Mouse (Mus musculus): ENCODE measurements at regions not wholly inside any gene's neighbourhood (a gene's known extent, or its start where the extent isn't known, plus 50 kb on each side); places are given as distances from the start of the nearest gene placed in this dataset.

GRCm38 (mm10) chr5:39857192-39857591 lies 101.9 kb upstream of the Hs3st1 start:
- no peaks in the 10 kb centered on the region for H3K36me3 ChIP-seq (ENCODE audit: control insufficient read depth, insufficient read depth, low read length)
- H3K4me2 ChIP-seq (replicated peaks; ENCODE audit: low read depth, low read length) = no peak overlapping the region
- no peaks in the 10 kb centered on the region for H3K4me1 ChIP-seq (ENCODE audit: control insufficient read depth, insufficient read depth, low read length)
- H3K27me3 ChIP-seq (ENCODE audit: control insufficient read depth, insufficient read depth, low read length) = no peaks in the 10 kb centered on the region
- WGBS = 79% methylated on average over 2 of the region's 2 CpGs
- H3K9me3 ChIP-seq (ENCODE audit: control insufficient read depth, low read length) = no peaks in the 10 kb centered on the region
- no peak overlapping the region for H3K9ac ChIP-seq (ENCODE audit: low read depth, low read length)
- no peak overlapping the region for H3K4me3 ChIP-seq (ENCODE audit: low read length)
- H3K27ac ChIP-seq (ENCODE audit: low read depth, low read length) = no peak overlapping the region
- ATAC-seq (ENCODE audit: low FRiP score, low TSS enrichment) = no peak

GRCm38 (mm10) chr5:39856616-39857156 lies 101.4 kb upstream of the Hs3st1 start:
- no peaks in the 10 kb centered on the region for H3K9me3 ChIP-seq (ENCODE audit: control insufficient read depth, low read length)
- no peak overlapping the region for H3K4me3 ChIP-seq (ENCODE audit: low read length)
- no peaks in the 10 kb centered on the region for H3K36me3 ChIP-seq (ENCODE audit: control insufficient read depth, insufficient read depth, low read length)
- WGBS = 80% methylated on average over 3 of the region's 3 CpGs
- H3K9ac ChIP-seq (ENCODE audit: low read depth, low read length) = no peak overlapping the region
- ATAC-seq (ENCODE audit: low FRiP score, low TSS enrichment) = no peak
- H3K27me3 ChIP-seq (ENCODE audit: control insufficient read depth, insufficient read depth, low read length) = no peaks in the 10 kb centered on the region
- no peak overlapping the region for H3K4me2 ChIP-seq (replicated peaks; ENCODE audit: low read depth, low read length)
- no peak overlapping the region for H3K27ac ChIP-seq (ENCODE audit: low read depth, low read length)
- no peaks in the 10 kb centered on the region for H3K4me1 ChIP-seq (ENCODE audit: control insufficient read depth, insufficient read depth, low read length)

- 76% methylated on average over 7 of the region's 7 CpGs for WGBS
- Histone ChIP-seq H3K4me2 (replicated peaks; ENCODE audit: low read depth, low read length) (no peak overlapping the region), H3K27me3 (ENCODE audit: control insufficient read depth, insufficient read depth, low read length) (no peaks in the 10 kb centered on the region), H3K9me3 (ENCODE audit: control insufficient read depth, low read length) (no peaks in the 10 kb centered on the region), H3K4me3 (ENCODE audit: low read length) (no peak overlapping the region), H3K4me1 (ENCODE audit: control insufficient read depth, insufficient read depth, low read length) (no peaks in the 10 kb centered on the region), H3K36me3 (ENCODE audit: control insufficient read depth, insufficient read depth, low read length) (no peaks in the 10 kb centered on the region), H3K9ac (ENCODE audit: low read depth, low read length) (no peak overlapping the region), H3K27ac (ENCODE audit: low read depth, low read length) (no peak overlapping the region)
- ATAC-seq (ENCODE audit: low FRiP score, low TSS enrichment) = no peak
Observed at GRCm38 (mm10) chr5:39855685-39856615, 100.7 kb upstream of the Hs3st1 start.

GRCm38 (mm10) chr5:39847187-39847586 lies 91.9 kb upstream of the Hs3st1 start:
- Histone ChIP-seq H3K27ac (ENCODE audit: low read depth, low read length) (no peak overlapping the region), H3K4me3 (ENCODE audit: low read length) (no peak overlapping the region), H3K9ac (ENCODE audit: low read depth, low read length) (no peak overlapping the region), H3K27me3 (ENCODE audit: control insufficient read depth, insufficient read depth, low read length) (no peaks in the 10 kb centered on the region), H3K4me1 (ENCODE audit: control insufficient read depth, insufficient read depth, low read length) (no peaks in the 10 kb centered on the region), H3K4me2 (replicated peaks; ENCODE audit: low read depth, low read length) (no peak overlapping the region), H3K36me3 (ENCODE audit: control insufficient read depth, insufficient read depth, low read length) (no peaks in the 10 kb centered on the region), H3K9me3 (ENCODE audit: control insufficient read depth, low read length) (no peaks in the 10 kb centered on the region)
- 54% methylated on average over 1 of the region's 1 CpGs for WGBS
- no peak for ATAC-seq (ENCODE audit: low FRiP score, low TSS enrichment)

GRCm38 (mm10) chr5:39841186-39841585 lies 85.9 kb upstream of the Hs3st1 start:
- no peak for ATAC-seq (ENCODE audit: low FRiP score, low TSS enrichment)

GRCm38 (mm10) chr5:39840576-39840975 lies 85.3 kb upstream of the Hs3st1 start:
- H3K36me3 ChIP-seq (ENCODE audit: control insufficient read depth, insufficient read depth, low read length) = no peaks in the 10 kb centered on the region
- no peak overlapping the region for H3K9ac ChIP-seq (ENCODE audit: low read depth, low read length)
- H3K27ac ChIP-seq (ENCODE audit: low read depth, low read length) = no peak overlapping the region
- no peak for ATAC-seq (ENCODE audit: low FRiP score, low TSS enrichment)
- no peak overlapping the region for H3K4me2 ChIP-seq (replicated peaks; ENCODE audit: low read depth, low read length)
- H3K27me3 ChIP-seq (ENCODE audit: control insufficient read depth, insufficient read depth, low read length) = no peaks in the 10 kb centered on the region
- H3K4me1 ChIP-seq (ENCODE audit: control insufficient read depth, insufficient read depth, low read length) = no peaks in the 10 kb centered on the region
- H3K9me3 ChIP-seq (ENCODE audit: control insufficient read depth, low read length) = no peaks in the 10 kb centered on the region
- H3K4me3 ChIP-seq (ENCODE audit: low read length) = no peak overlapping the region
- WGBS = 91% methylated on average over 4 of the region's 4 CpGs

More at GRCm38 (mm10) chr5:39841186-39841585, 85.9 kb upstream of the Hs3st1 start:
- no peaks in the 10 kb centered on the region for H3K27me3 ChIP-seq (ENCODE audit: control insufficient read depth, insufficient read depth, low read length)
- no peaks in the 10 kb centered on the region for H3K36me3 ChIP-seq (ENCODE audit: control insufficient read depth, insufficient read depth, low read length)
- H3K27ac ChIP-seq (ENCODE audit: low read depth, low read length) = no peak overlapping the region
- H3K4me3 ChIP-seq (ENCODE audit: low read length) = no peak overlapping the region
- no peaks in the 10 kb centered on the region for H3K4me1 ChIP-seq (ENCODE audit: control insufficient read depth, insufficient read depth, low read length)
- H3K9me3 ChIP-seq (ENCODE audit: control insufficient read depth, low read length) = no peaks in the 10 kb centered on the region
- WGBS = 77% methylated on average over 3 of the region's 3 CpGs
- H3K4me2 ChIP-seq (replicated peaks; ENCODE audit: low read depth, low read length) = no peak overlapping the region
- no peak overlapping the region for H3K9ac ChIP-seq (ENCODE audit: low read depth, low read length)

- no peaks in the 10 kb centered on the region for H3K9me3 ChIP-seq (ENCODE audit: control insufficient read depth, low read length)
- 79% methylated on average over 4 of the region's 4 CpGs for WGBS
- H3K27me3 ChIP-seq (ENCODE audit: control insufficient read depth, insufficient read depth, low read length) = no peaks in the 10 kb centered on the region
- H3K36me3 ChIP-seq (ENCODE audit: control insufficient read depth, insufficient read depth, low read length) = no peaks in the 10 kb centered on the region
- no peaks in the 10 kb centered on the region for H3K4me1 ChIP-seq (ENCODE audit: control insufficient read depth, insufficient read depth, low read length)
- H3K27ac ChIP-seq (ENCODE audit: low read depth, low read length) = no peak overlapping the region
- no peak for ATAC-seq (ENCODE audit: low FRiP score, low TSS enrichment)
- H3K4me3 ChIP-seq (ENCODE audit: low read length) = no peak overlapping the region
- H3K4me2 ChIP-seq (replicated peaks; ENCODE audit: low read depth, low read length) = no peak overlapping the region
- H3K9ac ChIP-seq (ENCODE audit: low read depth, low read length) = no peak overlapping the region
Observed at GRCm38 (mm10) chr5:39832565-39832964, 77.3 kb upstream of the Hs3st1 start.

- 80% methylated on average over 2 of the region's 2 CpGs for WGBS
- no peaks in the 10 kb centered on the region for H3K9me3 ChIP-seq (ENCODE audit: control insufficient read depth, low read length)
Observed at GRCm38 (mm10) chr5:39824680-39825079, 69.4 kb upstream of the Hs3st1 start.

GRCm38 (mm10) chr5:39806643-39807042 lies 51.4 kb upstream of the Hs3st1 start:
- no peaks in the 10 kb centered on the region for H3K36me3 ChIP-seq (ENCODE audit: control insufficient read depth, insufficient read depth, low read length)
- H3K27ac ChIP-seq (ENCODE audit: low read depth, low read length) = no peak overlapping the region
- no peaks in the 10 kb centered on the region for H3K4me1 ChIP-seq (ENCODE audit: control insufficient read depth, insufficient read depth, low read length)
- H3K9me3 ChIP-seq (ENCODE audit: control insufficient read depth, low read length) = no peaks in the 10 kb centered on the region
- no peak overlapping the region for H3K4me3 ChIP-seq (ENCODE audit: low read length)
- WGBS = 82% methylated on average over 4 of the region's 4 CpGs
- ATAC-seq (ENCODE audit: low FRiP score, low TSS enrichment) = no peak
- no peak overlapping the region for H3K9ac ChIP-seq (ENCODE audit: low read depth, low read length)
- H3K4me2 ChIP-seq (replicated peaks; ENCODE audit: low read depth, low read length) = no peak overlapping the region
- no peaks in the 10 kb centered on the region for H3K27me3 ChIP-seq (ENCODE audit: control insufficient read depth, insufficient read depth, low read length)

More at GRCm38 (mm10) chr5:39824680-39825079, 69.4 kb upstream of the Hs3st1 start:
- no peak overlapping the region for H3K27ac ChIP-seq (ENCODE audit: low read depth, low read length)
- H3K9ac ChIP-seq (ENCODE audit: low read depth, low read length) = no peak overlapping the region
- H3K4me2 ChIP-seq (replicated peaks; ENCODE audit: low read depth, low read length) = no peak overlapping the region
- no peak overlapping the region for H3K4me3 ChIP-seq (ENCODE audit: low read length)
- H3K4me1 ChIP-seq (ENCODE audit: control insufficient read depth, insufficient read depth, low read length) = no peaks in the 10 kb centered on the region
- no peak for ATAC-seq (ENCODE audit: low FRiP score, low TSS enrichment)
- H3K27me3 ChIP-seq (ENCODE audit: control insufficient read depth, insufficient read depth, low read length) = no peaks in the 10 kb centered on the region
- no peaks in the 10 kb centered on the region for H3K36me3 ChIP-seq (ENCODE audit: control insufficient read depth, insufficient read depth, low read length)

All from kidney, embryonic 14.5 days (tissue).